Mouse (Mus musculus) MEL (cell line): Measurements from ENCODE around the gene Slc1a7.

Experiments used
- CHD2 ChIP-seq: IDR thresholded peaks from 2 replicates; pipeline ENCODE4 v1.6.1; 2011; ENCODE audit warnings: low read length, improper control_type of control experiment
- CTCF ChIP-seq, 3 experiments: IDR thresholded peaks in 2 of 3; conservative IDR thresholded peaks in 1 of 3; 2 replicates each; pipeline ENCODE4 v1.5.1; 2011 to 2012; ENCODE audit warnings: low read length in 3 of 3, low read depth in 2 of 3, mild to moderate bottlenecking in 2 of 3, improper control_type of control experiment in 1 of 3, inconsistent platforms in 1 of 3, mixed read lengths in 1 of 3, moderate library complexity in 1 of 3; ENCODE audit not compliant: control insufficient read depth in 1 of 3, insufficient read depth in 1 of 3, poor library complexity in 1 of 3, severe bottlenecking in 1 of 3
- HCFC1 ChIP-seq: IDR thresholded peaks from 2 replicates; pipeline ENCODE4 v1.6.1; 2012; ENCODE audit warnings: low read depth, mild to moderate bottlenecking, inconsistent platforms, low read length, improper control_type of control experiment, moderate library complexity
- UBTF ChIP-seq: IDR thresholded peaks from 2 replicates; pipeline ENCODE4 v1.6.1; 2012; ENCODE audit warnings: low read depth, mild to moderate bottlenecking, inconsistent platforms, low read length, improper control_type of control experiment, moderate library complexity, borderline replicate concordance; ENCODE audit not compliant: insufficient read depth
- ZKSCAN1 ChIP-seq: IDR thresholded peaks from 2 replicates; pipeline ENCODE4 v1.6.1; 2012; ENCODE audit warnings: low read depth, mild to moderate bottlenecking, inconsistent platforms, low read length, improper control_type of control experiment, moderate library complexity

DNA sequence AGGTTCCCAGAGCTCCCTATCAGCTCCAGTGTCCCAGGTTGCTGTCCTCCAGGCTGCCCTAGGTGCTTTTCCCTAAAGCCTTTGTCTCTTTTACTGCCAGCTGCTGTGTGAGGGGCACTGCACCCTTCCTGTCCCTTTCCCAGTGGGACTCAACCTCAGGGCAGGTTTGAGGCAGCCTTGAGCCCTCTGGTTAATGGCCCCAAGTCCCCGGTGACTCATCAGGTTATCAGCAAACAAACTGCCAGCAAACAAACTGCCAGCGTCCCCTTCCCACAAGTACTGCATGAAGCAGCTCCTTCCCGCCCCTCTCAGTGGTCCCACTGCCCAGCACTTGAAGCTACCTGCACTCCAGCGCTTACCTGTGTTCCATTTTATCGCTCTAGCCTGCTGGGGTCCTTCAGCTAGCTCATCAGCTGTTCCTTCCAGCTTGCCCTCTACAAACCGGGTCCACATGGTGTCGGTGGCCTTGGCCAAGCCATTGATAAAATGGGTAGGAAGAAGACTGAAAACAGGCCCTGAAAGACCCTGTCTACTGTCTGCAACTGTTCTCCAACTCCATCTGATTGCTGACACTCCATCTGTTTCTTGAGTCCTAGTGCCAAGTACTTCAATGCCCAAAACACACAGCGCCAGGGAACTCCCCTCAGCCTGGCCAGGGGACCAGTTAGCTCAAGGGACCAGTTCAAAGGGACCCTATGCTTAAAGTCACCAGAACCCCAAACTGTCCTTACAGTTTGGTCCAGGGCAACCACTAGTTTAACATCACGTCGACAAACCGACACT, 18.4 kb downstream of the Slc1a7 start:
- TF ChIP-seq UBTF (no peak), ZKSCAN1 (no peak), CTCF (IDR thresholded peaks at IDR 0.05 in 2 of 3, conservative IDR thresholded peaks at IDR 0.05 in 1 of 3; ENCODE audit: control insufficient read depth in 1 of 3, insufficient read depth in 1 of 3, low read depth in 2 of 3, low read length in 3 of 3, poor library complexity in 1 of 3, severe bottlenecking in 1 of 3) (no peak), CHD2 (no peak), HCFC1 (no peak)
